Mouse (Mus musculus) natural killer cell, adult 2 months (primary cell): Measurements from ENCODE around the gene Gpr152.

ENCODE experiments used
- DNase-seq, 2 experiments: peaks; one replicate each; pipeline ENCODE4 v3.0.0; 2022; ENCODE audit warnings: low spot score in 2 of 2

Gpr152 gene

DNA sequence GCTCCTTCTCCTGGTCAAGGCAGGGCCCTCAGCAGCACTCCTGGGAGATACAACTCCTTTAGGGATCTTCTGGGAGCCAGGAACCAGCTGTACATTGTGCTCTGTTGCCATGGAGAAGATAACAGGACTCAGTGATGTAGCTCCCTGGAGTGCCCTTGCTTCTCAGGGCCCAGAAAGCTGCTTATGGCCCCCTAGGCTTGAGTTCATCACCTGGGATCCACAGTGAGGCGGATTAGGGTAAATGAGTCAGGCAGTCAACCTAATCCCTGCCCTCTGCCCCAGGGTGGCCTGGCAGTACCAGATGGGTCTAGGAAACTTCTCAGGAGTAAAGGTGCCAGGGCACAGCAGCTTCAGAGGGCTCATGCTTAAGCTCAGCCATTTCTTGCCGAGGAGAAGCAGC lies at the start of gene Gpr152:
TSS of gene Gpr152 (plus strand) at position 342 of the 400 bp plus-strand sequence.
- no peak for DNase-seq

DNA sequence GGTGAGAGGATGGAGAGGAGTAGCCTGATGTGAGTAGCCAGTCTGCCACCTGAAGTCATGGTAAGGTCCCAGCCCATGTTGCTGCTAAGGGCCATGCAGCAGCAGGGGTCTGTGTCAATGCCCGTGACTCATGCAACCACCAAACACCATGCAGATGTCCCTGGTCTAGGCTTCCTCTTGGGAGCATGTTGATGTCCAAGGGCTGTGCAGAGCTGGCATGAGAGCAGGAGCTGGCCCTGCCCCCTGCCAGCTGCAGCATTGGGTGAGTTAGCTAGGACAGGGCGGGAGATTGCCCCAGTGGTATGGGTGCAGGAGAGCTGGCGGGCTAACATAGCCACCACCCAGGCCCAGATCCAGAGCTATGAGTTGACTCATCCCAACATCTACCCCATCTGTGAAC lies 49.1 kb upstream of the Gpr152 start:
- no peak for DNase-seq

DNA sequence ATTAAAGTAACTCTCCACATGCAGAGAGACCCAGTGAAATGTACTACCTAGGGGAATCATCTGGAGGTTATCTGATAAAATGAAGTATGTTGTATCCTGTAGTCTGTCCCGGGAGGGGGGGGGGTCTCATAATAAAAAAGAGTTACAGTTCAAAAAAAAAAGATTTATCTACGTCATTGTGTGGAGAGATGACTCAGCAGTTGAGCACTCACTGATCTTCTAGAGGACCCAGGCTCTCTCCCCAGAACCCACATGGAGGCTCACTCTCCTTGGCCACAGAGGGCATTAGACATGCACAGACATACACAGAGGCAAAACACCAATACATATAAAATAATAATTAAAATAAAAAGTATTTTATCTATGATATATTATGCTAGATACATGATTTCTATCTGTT lies 48.2 kb upstream of the Gpr152 start:
- DNase-seq = no peak

DNA sequence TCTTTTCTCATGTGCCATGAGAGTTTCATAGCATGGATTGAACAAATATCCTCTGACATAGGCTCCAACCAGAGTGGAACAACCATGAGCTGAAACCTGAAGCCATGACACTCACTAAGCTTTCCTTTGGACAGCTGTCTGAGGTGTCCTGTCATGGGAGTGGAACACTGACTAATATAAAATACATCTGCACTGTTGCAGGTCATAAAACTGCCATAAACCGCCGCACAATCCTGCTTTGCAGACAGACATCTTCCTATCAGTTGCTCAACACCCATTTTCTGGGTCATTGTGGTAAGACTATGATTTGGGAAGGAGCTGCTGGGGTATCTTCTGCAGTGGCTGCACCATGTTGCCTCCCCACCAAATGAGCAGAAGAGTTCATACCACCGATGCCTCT lies 46.8 kb upstream of the Gpr152 start:
- DNase-seq = no peak

DNA sequence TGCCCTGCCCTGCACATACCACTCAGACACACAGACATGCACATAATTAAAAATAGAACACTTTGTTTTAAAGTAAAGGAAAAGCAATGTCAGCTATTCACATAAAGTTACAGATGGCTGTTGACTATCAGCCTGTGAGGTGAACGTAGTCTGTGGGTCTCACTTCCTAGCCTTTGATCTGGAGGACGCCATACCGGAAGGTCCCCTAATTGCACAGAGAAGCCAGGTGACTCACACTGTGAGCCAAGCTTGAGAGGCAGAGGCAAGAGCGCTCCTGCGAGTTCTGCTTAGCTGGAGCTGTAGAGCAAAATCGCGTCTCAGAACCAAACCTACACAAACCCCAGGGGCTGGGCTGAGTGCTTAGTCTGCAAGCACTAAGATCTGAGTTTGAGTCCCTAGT lies 45.8 kb upstream of the Gpr152 start:
- peak; percentile 42 to 48 for DNase-seq

DNA sequence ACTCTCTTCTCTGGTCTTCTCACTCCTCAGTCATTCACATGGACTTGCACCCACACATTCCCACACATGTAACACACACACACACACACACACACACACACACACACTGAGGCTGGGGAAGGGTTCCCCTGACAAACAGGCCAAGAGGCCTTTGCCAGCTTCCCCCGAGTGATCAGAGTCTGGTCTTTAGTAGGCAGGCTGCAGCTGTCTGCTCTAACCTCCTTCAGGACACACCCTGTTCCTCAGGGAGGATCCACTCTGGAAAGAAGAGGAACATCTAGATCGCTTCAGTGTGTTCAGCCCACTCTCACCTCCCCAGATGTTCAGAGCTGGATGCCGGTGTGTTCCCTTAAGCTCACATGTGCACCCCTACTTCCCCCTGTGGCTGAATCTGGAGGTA lies 45.2 kb upstream of the Gpr152 start:
- no peak for DNase-seq

DNA sequence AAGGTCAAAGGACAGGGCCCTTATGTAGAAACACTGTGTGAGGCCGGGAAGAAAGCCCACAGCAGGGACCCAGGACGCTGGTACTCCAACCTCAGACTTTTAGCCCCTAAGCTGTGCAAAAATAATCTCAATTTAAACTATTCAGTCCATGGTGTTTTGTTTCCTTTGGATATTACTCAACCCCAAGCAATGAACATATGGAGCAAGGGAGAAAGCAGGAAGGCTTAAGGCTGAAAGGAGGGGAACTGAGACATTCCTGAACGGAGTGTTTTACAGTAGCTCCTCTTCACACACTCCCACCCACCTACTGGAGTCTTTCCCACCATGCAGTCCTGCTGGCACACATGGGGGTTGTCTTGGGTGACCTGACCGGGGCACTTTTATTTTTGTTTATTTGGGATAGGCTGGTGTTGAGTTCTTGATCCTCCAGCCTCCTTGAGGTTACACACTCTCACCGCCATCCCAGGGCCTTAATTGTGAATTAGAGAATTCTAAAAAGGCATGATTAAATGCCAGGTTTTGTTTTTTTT lies 44.7 kb upstream of the Gpr152 start:
- DNase-seq = no peak

DNA sequence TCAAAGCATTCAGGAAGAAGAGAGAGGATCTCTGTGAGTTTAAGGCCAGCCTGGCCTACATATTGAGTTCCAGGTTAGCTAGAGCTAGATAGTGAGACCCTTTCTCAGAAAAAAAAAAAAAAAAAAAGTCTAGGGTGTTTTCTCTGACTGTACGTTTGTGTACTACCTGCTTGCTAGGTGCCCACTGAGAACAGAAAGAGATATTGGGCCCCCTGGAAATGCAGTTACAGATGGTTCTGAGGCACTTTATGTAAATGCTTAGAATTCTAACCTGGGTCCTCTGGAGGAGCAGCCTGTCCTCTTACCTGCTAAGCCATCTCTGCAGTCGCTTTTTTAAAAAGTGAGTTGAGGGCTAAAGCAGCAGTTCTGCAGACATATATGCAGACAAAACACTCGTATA lies 43.8 kb upstream of the Gpr152 start:
- DNase-seq = no peak

DNA sequence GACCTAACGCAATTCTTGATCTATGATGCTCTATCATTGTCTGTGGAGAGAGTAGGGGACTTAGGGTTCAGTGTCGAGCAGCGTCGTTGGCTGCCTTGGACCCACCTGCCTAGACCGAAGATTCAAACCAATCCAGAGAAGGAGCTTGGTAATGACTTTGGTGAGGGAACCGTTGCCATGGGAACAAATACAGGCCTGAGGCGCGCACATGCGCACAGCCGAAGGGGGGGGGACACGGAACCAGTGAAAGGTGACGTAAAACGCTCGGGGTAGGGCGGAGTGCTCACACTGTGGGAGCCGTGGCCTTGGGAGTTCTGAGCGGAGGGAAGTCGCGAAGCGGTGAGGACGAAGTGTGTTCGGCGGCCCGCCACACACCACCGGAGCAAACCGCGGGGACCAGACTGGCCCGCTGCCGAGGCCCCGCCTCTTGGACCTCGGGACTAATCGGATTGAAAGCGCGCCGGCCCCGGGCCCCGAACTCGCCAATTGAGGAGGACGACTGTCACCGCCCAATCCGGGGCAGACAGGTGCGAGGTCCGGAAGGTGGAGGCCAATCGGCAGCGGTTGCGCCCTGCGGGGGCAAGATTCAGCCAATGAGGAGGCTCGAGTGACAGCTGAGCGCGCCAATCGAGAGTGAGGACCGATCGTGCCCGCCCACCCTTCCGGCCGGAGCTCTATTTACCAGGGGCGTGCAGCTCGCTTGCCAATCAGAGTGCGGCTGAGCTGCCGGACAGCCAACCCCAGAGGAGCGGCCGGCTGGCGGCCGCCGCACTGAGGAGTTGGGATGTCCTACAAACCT lies 42.7 kb upstream of the Gpr152 start, which contains the start of gene Cdk2ap2:
TSS of gene Cdk2ap2 (plus strand) at position 541 of the 799 bp plus-strand sequence.
- DNase-seq = peak; percentile 99

DNA sequence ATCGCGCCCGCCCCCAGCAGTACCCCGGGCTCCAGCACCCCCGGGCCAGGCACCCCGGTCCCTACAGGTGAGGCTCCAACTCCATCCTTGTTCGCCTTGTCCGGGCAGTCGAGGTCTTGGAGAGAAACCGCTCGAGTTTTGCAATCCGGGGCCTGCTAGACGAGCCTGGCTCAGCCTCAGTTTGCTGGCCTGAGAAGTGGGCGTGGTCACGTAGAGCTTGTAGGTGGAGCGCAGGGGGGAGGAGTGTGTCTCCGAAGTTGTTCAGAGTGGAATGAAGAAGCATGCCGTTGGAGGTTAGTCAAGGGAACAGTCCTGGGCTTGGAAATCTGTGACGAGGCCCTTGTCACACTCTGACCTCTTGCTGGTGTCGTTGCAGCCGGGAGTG lies 42.2 kb upstream of the Gpr152 start:
- DNase-seq = no peak

DNA sequence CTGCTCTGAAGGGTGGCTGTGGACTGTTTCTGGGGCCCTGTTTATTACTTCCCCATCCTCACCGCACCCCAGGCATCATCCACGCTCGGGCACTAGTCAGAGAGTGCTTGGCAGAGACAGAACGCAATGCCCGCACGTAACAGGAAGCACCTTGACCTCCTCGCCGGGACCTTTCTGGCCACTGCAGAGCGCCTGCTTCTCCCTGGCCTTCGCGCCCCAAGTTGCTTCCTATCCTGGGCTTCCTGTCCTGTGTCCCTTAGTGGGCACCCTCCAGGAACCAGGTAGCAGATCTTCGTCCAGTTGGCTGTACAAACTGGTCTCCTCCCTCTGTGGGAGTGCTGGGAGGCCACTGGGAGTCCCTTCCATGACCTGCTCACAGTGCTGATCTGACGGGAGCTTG lies 41.2 kb upstream of the Gpr152 start:
- peak in 1 of 2 experiments; percentile 18 for DNase-seq

DNA sequence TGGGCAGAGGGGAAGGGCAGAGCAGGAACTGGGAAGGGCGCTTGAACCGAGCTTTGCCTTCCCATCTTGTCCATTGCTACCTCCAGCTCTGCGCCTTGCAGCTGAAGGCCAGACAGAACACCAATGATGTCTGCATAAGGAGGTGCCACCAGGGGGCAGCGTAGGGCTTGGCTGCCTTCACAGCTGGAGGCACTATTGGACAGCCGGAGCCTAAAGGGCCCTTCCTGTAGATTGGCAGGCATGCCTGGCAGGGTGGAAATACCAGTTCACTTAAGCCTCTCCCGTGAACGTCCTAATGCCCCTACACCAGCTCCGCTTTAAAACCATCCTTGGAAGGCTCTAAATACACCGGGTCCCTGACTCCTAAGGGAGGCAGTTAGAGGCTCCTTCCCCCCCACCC lies 40.5 kb upstream of the Gpr152 start:
- peak; percentile 88 to 93 for DNase-seq

DNA sequence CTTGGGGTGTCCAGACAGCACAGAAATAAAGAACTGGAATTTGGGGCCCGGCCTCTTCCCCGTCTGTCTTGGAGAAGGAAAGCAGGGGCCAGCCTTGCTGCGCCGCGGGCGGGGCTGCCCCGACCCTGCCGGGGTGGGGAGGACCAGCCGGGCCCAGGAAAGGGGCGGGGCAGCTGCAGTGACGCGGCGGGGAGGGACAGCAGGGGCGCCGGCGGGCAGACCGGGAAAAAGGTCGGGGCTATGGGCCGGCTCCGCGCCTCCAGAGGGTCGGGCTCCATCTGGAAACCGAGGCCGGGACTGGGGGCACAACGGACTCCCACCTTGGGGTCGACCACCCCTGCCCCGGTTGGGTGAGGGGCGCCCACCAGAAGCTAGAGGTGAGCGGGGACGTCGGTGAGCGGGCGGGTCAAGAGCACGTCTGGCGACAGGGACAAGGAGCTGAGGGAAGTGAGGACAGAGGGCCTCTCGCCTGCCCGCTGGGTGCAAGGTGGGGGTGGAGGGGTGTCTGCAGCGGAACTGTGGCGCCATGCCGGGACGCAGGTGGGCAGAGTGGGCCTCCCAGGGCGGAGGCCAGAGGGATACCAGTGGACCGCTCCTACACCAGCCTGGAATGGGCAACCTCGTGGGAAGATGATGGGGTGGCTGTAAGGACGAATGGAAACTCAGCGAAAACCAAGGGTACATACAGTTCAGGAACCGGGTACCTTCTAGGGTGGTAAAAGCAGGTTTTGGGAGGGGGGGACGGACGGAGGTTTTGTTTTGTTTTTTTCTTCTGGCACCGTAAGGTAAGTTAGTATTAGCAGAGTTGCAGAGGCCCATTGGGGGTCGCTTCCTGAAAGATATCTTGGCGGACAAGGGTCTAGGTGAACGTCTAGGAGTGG lies 39.5 kb upstream of the Gpr152 start, which contains the start of gene Pitpnm1:
TSS of gene Pitpnm1 (plus strand) at position 162 of the 881 bp plus-strand sequence.
- DNase-seq = peak; percentile 62 to 64

DNA sequence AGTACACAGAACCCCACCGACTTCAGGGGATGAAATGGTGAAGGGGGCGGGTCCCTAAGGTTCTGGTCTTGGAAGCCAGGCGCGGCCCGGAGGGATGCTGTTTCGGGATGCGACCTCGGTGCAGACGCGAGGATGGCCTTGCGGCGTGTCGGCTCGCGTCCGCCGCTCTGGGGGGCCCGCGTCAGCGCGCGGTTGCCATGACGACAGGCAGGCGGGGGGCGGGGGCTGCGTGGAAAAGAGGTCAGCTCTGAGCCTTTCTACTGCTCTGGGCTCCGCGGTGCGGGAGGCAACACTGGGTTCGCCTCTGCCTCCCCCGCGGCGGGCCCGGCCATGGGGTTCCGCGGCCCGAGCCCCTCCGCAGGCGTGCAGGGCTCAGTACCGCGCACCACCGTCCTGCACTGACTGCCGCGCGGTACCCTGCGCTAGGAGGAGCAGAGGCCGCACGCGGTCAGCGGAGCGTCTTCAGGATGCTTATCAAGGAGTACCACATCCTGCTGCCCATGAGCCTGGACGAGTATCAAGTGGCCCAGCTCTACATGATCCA lies 38.8 kb upstream of the Gpr152 start:
- DNase-seq = peak; percentile 39 to 51

DNA sequence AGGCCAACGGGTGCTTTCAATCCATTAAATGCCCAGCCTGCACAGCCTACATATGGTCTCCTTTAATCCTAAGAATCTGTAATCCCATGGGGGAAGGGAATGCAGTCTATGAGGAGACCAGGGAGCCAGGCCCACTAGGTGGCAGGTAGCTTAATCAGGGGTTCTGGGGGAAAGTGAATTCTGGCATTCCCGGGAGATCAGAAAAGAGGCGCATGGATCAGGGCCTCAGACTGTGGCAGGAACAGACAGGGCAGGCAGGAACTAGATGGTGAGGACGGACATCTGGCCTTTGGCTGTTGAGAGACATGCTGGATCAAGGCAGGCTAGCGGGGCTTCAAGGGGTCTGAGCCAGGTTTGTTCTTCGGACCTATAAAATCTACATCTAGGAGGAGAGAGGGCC lies 38.1 kb upstream of the Gpr152 start:
- DNase-seq = no peak

DNA sequence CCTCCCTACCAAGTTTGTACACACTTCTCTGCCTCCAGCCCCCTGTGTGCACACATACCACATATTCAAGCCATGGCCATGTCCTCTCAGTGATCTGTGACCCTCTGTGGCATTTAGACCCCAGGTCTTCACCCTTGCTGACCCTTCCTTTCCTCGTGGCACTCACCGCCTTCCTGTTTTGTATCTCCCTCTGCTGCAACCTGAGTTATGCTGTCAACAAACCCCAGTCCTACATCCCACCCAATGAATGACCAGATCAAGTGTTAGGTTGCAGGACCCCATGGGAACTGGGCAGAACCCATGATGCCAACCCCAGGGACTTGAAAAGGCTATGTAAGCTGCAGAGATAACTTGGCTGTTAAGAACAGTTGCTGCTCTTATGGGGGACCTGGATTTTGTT lies 37.5 kb upstream of the Gpr152 start:
- no peak for DNase-seq

DNA sequence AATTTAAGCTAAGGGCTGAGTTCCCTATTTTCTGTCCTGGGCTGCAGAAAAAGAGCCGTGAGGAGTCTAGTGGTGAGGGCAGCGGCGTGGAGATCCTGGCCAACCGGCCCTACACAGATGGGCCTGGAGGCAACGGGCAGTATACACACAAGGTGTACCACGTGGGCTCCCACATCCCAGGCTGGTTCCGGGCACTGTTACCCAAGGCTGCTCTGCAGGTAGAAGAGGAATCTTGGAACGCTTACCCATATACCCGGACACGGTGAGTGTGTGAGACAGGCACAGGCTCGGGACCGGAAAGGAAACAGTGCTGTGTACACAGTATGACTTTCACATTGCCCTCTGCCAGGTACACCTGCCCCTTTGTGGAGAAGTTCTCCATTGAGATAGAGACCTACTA lies 37.0 kb upstream of the Gpr152 start:
- DNase-seq = no peak

DNA sequence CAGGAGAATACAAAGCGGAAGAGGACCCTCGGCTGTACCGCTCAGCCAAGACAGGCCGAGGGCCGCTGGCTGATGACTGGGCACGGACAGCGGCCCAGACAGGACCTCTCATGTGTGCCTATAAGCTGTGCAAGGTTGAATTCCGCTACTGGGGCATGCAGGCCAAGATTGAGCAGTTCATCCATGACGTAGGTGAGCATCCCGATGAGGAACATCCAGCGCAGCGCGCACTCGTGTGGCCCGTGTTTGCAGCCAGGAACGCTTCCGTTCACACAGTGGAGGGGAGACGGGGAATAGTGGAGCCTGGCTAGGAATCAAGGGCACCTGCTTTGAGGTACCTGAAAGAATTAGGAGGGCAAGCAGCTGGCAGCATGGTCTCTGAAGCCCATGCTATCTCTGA lies 36.3 kb upstream of the Gpr152 start:
- DNase-seq = no peak

DNA sequence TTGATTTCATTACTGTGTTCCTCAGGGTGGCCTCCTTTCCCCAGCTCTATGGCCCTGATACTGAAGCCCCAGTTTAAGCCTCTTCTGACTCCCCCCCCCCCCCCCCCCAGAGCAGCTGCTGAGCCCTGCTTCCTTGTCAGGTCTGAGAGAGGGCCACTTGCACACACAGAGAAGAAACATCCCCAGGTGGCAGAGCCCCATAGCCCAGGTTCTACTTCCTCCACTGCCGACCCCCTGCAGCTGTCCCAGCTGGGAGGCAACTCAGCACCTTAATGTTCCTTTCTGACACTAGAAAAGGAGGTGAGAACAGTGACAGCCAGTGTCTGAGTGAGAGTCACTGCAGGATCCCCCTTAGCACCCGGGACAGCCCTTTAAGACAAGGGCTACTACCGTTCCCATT lies 35.8 kb upstream of the Gpr152 start:
- no peak for DNase-seq

DNA sequence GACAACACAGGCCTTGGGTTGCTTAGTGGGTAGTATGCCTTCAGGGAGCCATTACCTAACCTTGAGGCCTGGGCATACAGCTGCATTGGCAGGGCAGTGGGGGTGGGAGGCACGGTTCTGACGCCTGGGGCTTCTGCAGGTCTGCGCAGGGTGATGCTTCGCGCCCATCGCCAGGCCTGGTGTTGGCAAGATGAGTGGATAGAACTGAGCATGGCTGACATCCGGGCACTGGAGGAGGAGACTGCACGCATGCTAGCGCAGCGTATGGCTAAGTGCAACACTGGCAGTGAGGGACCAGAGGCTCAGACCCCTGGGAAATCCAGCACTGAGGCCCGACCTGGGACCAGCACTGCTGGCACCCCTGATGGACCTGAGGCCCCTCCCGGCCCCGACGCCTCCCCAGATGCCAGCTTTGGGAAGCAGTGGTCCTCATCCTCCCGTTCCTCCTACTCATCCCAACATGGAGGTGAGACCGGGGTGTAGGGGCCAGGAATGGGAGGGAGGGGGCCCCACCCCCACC lies 34.9 kb upstream of the Gpr152 start:
- no peak for DNase-seq

DNA sequence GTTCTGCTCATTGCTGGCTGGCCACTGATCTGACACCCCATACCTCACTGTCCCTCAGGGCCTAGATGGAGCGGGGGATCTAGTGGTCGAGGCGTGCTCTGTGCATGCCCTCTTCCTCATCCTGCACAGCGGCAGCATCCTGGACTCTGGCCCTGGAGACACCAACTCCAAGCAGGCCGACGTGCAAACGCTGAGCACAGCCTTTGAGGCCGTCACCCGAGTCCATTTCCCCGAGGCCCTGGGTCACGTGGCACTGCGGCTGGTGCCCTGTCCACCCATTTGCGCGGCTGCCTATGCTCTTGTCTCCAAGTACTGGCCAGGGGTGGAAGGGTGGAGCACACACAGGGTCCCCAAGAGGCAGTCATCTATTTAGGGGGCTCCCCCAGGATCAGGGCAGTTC lies 32.9 kb upstream of the Gpr152 start:
- DNase-seq = no peak

DNA sequence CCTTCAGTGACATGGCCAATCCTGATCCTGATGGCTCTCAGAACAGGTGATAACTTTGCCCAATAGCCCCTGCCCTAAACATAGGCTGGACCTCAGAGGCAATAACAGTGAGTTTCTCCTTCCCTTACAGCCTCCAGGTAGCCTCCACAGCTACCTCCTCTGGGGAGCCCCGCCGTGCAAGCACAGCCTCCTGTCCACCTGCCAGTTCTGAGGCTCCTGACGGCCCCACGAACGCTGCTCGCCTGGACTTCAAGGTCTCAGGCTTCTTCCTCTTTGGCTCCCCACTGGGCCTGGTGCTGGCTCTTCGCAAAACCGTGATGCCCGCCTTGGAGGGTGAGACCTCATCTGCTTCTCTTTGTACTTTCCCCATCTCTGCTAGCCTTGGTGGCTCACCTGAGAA lies 31.1 kb upstream of the Gpr152 start:
- no peak for DNase-seq
